Mouse (Mus musculus) spleen, adult 2 months (tissue): ENCODE measurements around the gene AI854703.

Experiments used
- CTCF ChIP-seq: fragments of 200-500 bp; IDR thresholded peaks from 2 replicates; pipeline ENCODE4 v1.5.1; 2011; ENCODE audit warnings: mild to moderate bottlenecking, inconsistent platforms; ENCODE audit not compliant: insufficient read depth, insufficient read length, insufficient replicate concordance; ENCODE audit errors: extremely low read depth
- POLR2A ChIP-seq: fragments of 200-500 bp; IDR thresholded peaks from 2 replicates; pipeline ENCODE4 v1.6.1; 2011; ENCODE audit warnings: low read depth, low read length, inconsistent platforms

DNA sequence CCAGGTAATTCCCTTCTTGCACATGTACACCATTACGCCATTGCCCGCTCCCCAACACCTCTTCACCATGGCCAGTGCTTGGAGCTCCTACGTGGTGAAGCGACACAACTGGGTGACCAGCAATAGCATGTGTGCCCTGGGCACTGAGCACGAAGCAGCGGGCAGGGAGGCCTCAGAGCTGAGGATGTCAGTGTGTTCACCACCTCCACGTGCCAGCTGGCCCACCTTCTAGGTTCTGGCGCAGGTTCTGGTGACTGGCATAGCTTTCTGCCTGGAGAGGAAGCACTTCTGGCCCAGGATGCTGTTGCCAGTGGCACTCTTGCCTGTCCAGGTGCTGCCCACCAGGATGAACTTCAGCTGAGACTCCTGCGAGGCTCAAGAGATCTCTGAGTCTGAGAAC, 38.9 kb downstream of the AI854703 start:
- TF ChIP-seq CTCF (no peak), POLR2A (no peak)
